Mouse (Mus musculus) embryo, embryonic 11 days (tissue): ENCODE data around the gene Ccdc24.
A peak's percentile ranks its signal among the peaks of the same experiment; 100 is the strongest.

Source experiments
- DNase-seq: peaks from one replicate; pipeline ENCODE4 v3.0.0-alpha.2; 2015

Gene Ccdc24

DNA sequence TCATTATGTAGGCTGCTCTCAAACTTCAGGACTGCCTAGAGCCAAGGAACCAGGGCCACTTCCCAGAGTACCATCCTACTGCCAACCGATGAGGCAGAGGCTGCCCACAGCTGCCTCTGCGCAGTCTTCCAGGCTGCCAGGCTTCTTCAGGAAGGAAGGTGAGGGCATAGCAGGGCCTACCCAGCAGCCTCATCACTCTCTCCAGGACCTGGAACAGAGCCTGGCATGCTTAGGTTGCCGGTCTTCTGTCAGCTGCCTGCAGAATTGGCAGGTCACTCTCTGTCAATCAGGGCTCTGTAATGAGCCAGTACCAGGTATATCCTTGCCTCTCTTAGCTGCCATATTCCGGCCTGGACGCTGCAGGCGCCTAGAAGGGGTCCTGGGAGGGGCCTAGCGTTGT, 22.2 kb downstream of the Ccdc24 start:
- no peak for DNase-seq

GRCm38 (mm10) chr4:117849506-117849905, 22.9 kb downstream of the Ccdc24 start:
- DNase-seq: no peak

GRCm38 (mm10) chr4:117849063-117849462, 23.3 kb downstream of the Ccdc24 start:
- DNase-seq: no peak

GRCm38 (mm10) chr4:117847011-117847410, 25.3 kb downstream of the Ccdc24 start:
- peak; percentile 37 for DNase-seq

DNA sequence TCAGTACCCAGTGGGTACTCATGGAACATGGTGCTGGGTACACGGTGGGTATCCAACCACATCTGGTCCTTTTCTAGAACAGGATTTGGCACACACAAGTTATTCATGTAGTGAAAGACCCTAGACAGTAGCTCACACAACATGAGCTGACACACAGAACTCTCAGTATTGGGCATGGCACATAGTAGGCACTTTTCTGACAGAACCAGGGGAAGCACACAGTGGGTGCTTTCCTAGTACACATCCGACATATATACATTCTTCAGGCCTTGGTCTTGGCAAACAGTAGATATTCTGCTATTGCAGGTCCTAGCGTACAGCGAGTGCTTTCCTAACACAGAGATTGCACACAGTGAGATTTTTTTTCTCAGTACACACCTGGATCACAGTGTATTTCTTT, 26.1 kb downstream of the Ccdc24 start:
- DNase-seq: no peak

DNA sequence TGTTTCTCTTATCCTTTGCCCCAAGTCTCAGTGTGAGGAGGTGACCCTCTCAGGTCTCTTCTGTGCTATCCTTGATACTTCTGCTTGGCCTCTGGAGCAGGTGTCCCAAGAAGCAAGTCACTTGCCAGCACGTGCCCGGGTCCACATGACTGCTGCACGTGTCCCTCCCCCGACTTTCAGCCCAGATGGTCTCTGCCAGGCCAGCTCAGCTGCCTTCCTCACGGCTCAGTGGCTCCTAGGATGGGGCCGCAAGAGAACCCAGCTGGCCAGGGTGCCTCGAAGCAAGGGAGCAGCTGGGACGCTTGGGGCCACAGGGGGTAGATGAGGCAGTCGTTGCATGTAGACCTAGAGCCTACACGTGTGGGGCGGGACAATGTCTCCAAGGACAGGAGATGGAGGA, 27.0 kb downstream of the Ccdc24 start:
- DNase-seq: no peak

DNA sequence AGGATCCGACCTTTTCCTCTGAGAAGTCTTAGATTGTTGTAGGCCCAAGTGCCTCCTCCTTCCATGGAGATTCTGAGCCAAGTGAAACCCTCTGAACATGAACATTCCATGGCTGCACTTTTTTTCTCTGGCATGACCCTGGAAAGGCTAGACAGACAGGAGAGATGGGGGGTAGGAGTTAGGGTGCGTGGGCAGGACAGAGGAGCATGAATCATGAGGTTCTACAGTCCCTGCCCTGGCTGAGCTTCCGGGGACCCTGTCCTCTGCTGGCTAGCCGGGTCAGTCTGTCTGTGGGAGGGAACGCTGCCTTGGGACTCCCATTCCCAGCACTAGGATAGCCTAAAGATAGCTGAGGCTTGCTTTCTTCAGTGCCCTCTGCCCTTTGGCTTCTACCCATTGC, 27.9 kb downstream of the Ccdc24 start:
- DNase-seq: no peak

DNA sequence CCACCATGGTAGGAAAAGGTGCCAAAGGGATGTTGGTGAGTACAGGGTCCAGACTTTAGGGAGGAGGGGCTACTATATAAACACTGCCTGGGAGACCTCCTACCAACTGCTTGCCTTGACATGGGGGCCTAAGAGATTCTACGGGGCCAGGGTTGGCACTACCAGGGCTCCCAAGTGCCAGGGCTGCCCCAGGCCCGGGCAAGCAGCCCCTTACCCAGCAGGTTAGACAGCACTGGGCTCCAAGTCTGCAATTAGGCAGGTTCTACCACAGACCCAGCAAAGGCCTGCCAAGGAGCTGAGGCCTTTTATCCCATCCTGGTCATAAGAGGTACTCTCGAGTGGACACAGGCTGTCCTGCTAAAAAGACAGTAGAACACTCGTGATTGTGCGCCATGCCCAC, 29.3 kb downstream of the Ccdc24 start:
- DNase-seq: no peak

GRCm38 (mm10) chr4:117841566-117841965, 30.8 kb downstream of the Ccdc24 start:
- DNase-seq: no peak

- no peak for DNase-seq
Measured at GRCm38 (mm10) chr4:117840821-117841220, 31.5 kb downstream of the Ccdc24 start.

- DNase-seq: no peak
Measured at GRCm38 (mm10) chr4:117839366-117839765, 33.0 kb downstream of the Ccdc24 start.

GRCm38 (mm10) chr4:117837271-117837670, 35.1 kb downstream of the Ccdc24 start:
- no peak for DNase-seq

DNA sequence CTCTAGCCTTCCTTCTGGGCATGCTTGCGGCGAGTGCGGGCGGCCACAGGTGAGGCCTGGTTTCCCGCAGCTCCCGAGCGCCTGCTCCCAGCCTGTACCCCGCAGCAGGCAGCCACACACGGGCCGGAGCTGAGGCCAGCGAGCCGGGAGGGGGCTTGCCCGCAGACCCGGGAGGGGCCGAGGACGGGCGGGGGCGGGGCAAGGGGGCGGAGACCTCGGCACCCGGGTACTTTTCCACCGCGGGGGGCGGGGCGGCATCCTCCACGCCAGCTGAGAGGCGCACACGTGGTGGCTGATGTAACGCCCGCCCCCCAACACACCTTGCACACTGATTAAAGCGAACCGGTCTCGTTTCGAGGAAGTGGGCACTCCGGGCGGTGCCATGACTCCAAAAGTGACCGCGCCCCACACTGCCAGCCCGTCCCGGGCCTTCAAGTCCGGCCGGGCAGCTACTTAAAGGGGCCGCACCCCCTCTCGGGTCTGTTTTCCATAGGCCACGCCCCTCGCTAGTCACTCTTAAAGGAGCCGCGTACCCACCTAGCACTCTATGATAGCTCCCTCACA, 36.1 kb downstream of the Ccdc24 start:
- peak; percentile 96 for DNase-seq

GRCm38 (mm10) chr4:117835531-117836111, 36.7 kb downstream of the Ccdc24 start:
- peak; percentile 65 for DNase-seq

GRCm38 (mm10) chr4:117834845-117835530, 37.4 kb downstream of the Ccdc24 start:
- DNase-seq: peak; percentile 87

DNA sequence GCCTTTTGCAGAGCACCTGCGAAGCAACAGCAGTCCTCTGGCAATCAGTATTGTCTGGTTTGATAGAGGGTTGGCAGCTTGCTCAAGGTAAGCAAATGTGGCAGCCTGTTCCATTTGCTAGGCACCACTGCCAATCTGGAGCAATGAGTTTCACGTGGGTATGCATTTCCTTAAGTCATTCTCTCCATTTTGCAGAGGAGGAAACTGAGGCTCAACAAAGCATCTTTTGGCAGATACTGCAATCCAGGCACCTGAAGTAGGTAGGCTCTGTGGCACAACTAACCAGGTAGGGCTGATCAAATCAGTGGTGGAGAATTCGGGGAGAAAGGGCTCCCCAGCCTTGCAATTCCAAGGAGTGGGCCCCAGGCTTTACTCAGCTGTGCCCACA, 37.9 kb downstream of the Ccdc24 start, which contains the start of gene Slc6a9:
Slc6a9 (plus strand) TSS at position 50 of the 388 bp plus-strand sequence.
- DNase-seq: no peak

DNA sequence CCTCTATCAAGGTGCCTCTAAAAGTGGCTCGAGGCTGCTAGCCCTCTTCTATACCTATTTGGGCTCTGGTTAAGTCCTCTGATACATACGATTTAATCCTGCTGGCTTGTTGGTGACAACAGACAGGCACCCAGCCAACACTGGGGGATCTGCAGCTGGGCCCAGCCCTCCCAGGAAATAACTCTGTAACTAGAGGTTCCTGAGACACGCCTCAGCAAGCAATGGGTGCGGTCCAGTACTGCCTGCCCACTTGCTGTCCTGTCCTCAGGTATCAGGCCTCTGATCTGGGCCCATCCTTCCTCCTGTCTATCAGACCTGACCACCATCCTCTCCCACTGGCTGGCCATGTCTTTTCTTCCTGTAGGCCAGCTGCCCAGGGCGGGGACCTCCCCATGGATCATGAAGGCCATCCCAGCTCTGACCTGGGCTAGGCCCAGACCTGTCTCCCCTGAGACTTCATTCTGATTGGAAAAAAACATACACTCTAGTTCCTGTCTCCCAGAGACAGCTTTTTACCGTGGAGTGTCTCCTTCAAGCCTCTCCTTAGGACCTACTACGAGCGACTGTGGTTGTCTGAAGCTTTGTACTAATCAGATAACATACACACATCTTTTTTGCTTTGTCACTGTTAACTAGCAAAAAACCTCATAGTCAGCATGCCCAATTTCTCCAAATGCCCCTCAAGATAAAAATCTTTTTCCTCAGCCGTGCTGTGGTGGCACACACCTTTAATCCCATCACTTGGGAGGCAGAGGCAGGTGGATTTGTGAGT, 40.3 kb downstream of the Ccdc24 start:
- no peak for DNase-seq

GRCm38 (mm10) chr4:117831499-117831898, 40.9 kb downstream of the Ccdc24 start:
- no peak for DNase-seq

DNA sequence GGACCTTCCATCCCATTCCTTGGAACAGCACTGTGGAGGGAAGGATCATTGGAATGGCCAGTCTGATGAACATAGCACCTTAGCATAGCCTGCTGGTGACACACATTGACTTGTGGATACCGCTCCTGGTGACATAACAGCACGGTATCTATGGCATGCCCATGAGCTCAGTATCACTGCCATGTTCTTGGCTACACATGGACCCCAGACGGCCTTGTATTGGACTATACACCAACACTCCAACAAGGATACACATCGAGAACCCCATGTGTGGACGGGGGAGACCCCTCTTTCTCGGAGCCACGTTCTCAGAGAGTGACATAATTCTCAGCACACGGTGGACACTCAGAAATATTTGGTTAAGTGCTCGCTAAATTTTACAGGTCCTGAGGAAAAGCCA, 41.6 kb downstream of the Ccdc24 start:
- DNase-seq: no peak

- no peak for DNase-seq
Measured at GRCm38 (mm10) chr4:117830124-117830551, 42.2 kb downstream of the Ccdc24 start.

DNA sequence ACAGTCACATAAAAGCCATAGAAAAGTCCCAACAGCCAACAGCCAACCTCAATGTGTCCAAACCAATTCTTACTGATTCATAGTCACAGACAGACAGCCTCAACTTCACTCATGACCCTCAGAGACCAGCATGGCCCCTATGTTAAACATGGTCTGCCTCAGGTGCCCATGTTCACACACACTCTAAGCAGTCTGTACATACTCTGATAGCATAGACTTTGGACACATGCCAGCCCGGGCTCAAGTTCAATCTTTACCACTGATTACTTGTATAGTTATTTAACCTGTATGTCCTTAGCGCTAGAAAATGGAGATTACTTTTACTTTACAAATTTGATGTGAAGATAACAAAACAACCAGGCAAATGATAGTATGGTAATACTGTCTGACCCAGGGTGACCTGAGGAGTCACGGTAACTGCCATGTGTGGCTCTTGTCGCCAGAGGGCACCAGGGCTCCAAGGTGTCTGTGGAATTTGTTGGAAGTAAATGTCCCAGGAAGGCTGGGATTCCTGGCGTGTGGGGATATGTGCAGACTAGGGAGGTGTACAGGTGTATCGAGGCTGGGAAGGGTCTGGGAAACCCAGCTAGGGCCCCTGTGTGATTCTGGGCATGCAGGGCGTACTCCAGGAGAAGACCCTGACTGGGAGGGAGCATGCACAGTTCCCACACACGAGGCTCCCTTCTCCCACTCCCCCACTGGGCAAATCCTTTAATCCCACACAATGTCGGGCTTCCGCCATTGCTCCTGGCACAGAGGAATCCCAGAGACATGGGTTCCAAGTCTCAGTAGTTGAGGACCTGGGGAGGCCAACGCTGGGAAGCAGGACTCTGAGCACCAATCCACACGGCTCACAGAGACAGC, 42.9 kb downstream of the Ccdc24 start:
- peak; percentile 83 for DNase-seq

DNA sequence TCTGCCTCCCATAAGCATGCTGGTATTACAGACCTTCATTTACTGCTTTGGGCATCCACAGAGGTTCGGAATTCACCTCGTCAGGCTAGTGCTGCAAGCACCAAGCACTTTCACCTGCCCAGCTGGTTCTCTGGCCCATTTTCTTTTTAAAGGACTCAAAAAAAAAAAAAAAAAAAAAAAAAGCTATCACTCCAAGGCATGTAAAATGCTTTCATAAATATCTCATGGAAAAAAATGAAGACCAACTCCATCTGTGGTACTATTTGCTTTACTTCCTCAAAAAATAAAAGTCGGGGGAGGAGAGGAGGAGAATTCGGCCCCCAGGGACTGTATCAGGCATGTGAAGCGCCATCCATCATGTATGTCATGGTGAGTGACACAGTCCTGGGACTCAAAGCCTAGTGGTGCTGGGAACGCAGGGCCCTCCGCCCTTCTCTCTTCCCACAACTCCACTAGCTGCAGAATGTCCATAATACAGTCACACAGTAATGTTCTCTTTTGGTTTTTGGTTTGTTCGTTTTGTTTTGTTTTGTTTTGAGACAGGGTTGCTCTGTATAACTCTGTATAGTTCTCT, 43.7 kb downstream of the Ccdc24 start:
- no peak for DNase-seq
